Mouse (Mus musculus) adrenal gland, postnatal 10 days (tissue): ENCODE data around the gene Sec61a1. TPM values are rescaled to one million over a fixed set of nuclear protein-coding genes. Genes with fewer than 3 reads are reported as not detected.

Source experiments
- DNase-seq: peaks from one replicate; pipeline ENCODE4 v3.0.0; 2021; ENCODE audit warnings: mixed read lengths
- total RNA-seq, 2 experiments: library from RNA; stranded (reverse); gene quantifications; 2 replicates each; pipeline ENCODE4 v1.2.3; 2021

The Sec61a1 gene
- total RNA-seq, 2 experiments from 2014 or later: 150 to 180 TPM

- DNase-seq: no peak
Observed at GRCm38 (mm10) chr6:88516667-88517066, 2.0 kb downstream of the Sec61a1 start.

- DNase-seq: no peak
Observed at GRCm38 (mm10) chr6:88515971-88516370, 2.7 kb downstream of the Sec61a1 start.

- DNase-seq: no peak
Observed at GRCm38 (mm10) chr6:88514546-88514945, 4.2 kb downstream of the Sec61a1 start.

- DNase-seq: no peak
Observed at GRCm38 (mm10) chr6:88513984-88514383, 4.7 kb downstream of the Sec61a1 start.

GRCm38 (mm10) chr6:88503044-88503443 is 15.7 kb downstream of the Sec61a1 start:
- no peak for DNase-seq

GRCm38 (mm10) chr6:88502030-88502970 is 16.4 kb downstream of the Sec61a1 start:
- no peak for DNase-seq

GRCm38 (mm10) chr6:88500405-88500767 is 18.3 kb downstream of the Sec61a1 start:
- DNase-seq: no peak

GRCm38 (mm10) chr6:88499481-88500404 is 19.0 kb downstream of the Sec61a1 start:
- peak; percentile 75 for DNase-seq

GRCm38 (mm10) chr6:88493712-88494111 is 25.0 kb downstream of the Sec61a1 start:
- DNase-seq: no peak

GRCm38 (mm10) chr6:88490629-88491354 is 27.9 kb downstream of the Sec61a1 start:
- DNase-seq: peak; percentile 64

- no peak for DNase-seq
Observed at GRCm38 (mm10) chr6:88489834-88490233, 28.9 kb downstream of the Sec61a1 start.

GRCm38 (mm10) chr6:88489026-88489425 is 29.7 kb downstream of the Sec61a1 start:
- no peak for DNase-seq

GRCm38 (mm10) chr6:88486893-88487292 is 31.8 kb downstream of the Sec61a1 start:
- peak; percentile 77 for DNase-seq

- DNase-seq: no peak
Observed at GRCm38 (mm10) chr6:88485378-88485777, 33.3 kb downstream of the Sec61a1 start.

- DNase-seq: no peak
Observed at GRCm38 (mm10) chr6:88483913-88484312, 34.8 kb downstream of the Sec61a1 start.

- DNase-seq: no peak
Observed at GRCm38 (mm10) chr6:88483111-88483510, 35.6 kb downstream of the Sec61a1 start.

GRCm38 (mm10) chr6:88480421-88480820 is 38.3 kb downstream of the Sec61a1 start:
- no peak for DNase-seq

GRCm38 (mm10) chr6:88469878-88470277 is 48.8 kb downstream of the Sec61a1 start:
- no peak for DNase-seq

GRCm38 (mm10) chr6:88465181-88465920 is 53.4 kb downstream of the Sec61a1 start, which contains the start of gene Ruvbl1:
Ruvbl1 (plus strand) TSS chr6:88465409.
- peak; percentile 94 for DNase-seq

- DNase-seq: no peak
Observed at GRCm38 (mm10) chr6:88454545-88454944, 64.2 kb downstream of the Sec61a1 start.
